Mouse (Mus musculus) forebrain, embryonic 16.5 days (tissue): ENCODE results near the gene Cd101. TPM values are rescaled to one million over a fixed set of nuclear protein-coding genes. Genes with fewer than 3 reads are reported as not detected.

Source experiments
- ATAC-seq: fragments of 200-750 bp; cut with Nextera tagmentation; 2 replicates; pipeline ENCODE4 v1.8.0; 2017; ENCODE audit warnings: mild to moderate bottlenecking, moderate library complexity
- H3K27ac ChIP-seq: fragments of 300-500 bp; sonication (generic); 2 replicates; pipeline ENCODE4 v1.5.1; 2014; ENCODE audit warnings: low read length, control low read depth
- H3K27me3 ChIP-seq: fragments of 300-500 bp; sonication (generic); replicated peaks from 2 replicates; pipeline ENCODE4 v1.6.1; 2014; ENCODE audit warnings: low read length; ENCODE audit not compliant: control insufficient read depth, insufficient read depth
- H3K36me3 ChIP-seq: fragments of 300-500 bp; sonication (generic); 2 replicates; pipeline ENCODE4 v1.6.1; 2014; ENCODE audit not compliant: control insufficient read depth, insufficient read depth
- H3K4me1 ChIP-seq: fragments of 300-500 bp; sonication (generic); replicated peaks from 2 replicates; pipeline ENCODE4 v1.6.1; 2014; ENCODE audit warnings: low read length; ENCODE audit not compliant: control insufficient read depth, insufficient read depth
- H3K4me2 ChIP-seq: fragments of 300-500 bp; sonication (generic); 2 replicates; pipeline ENCODE4 v1.6.1; 2014; ENCODE audit warnings: mild to moderate bottlenecking, low read length, control low read depth
- H3K4me3 ChIP-seq: fragments of 300-500 bp; sonication (generic); replicated peaks from 2 replicates; pipeline ENCODE4 v1.5.1; 2014; ENCODE audit warnings: mild to moderate bottlenecking, low read length, control low read depth
- H3K9ac ChIP-seq: fragments of 300-500 bp; sonication (generic); replicated peaks from 2 replicates; pipeline ENCODE4 v1.6.1; 2014; ENCODE audit warnings: low read depth, low read length, control low read depth
- H3K9me3 ChIP-seq: fragments of 300-500 bp; sonication (generic); 2 replicates; pipeline ENCODE4 v1.6.1; 2016; ENCODE audit warnings: low read length; ENCODE audit not compliant: control insufficient read depth
- WGBS: fragments of 180-500 bp; shearing (Covaris S2); extraction: QIAGEN DNeasy Blood & Tissue Kit; methylation state at CpG from one replicate; pipeline ENCODE4 v1.1.7; 2014; 5-methylcytosine and 5-hydroxymethylcytosine counted together
- polyA plus RNA-seq: library from polyadenylated mRNA; unstranded; fragments of >200 nt; fragmentation: Nextera tagmentation; extraction: Ambion mirVana; gene quantifications from 2 replicates; pipeline ENCODE4 v1.2.1, GENCODE M21; 2015

The Cd101 gene
- polyA plus RNA-seq, 1 experiment from 2014 or later = not detected

GRCm38 (mm10) chr3:100998904-100999340 lies 30.4 kb downstream of the Cd101 start:
- 25% methylated on average over 6 of the region's 6 CpGs for WGBS
- Histone ChIP-seq H3K27ac (no peak overlapping the region), H3K27me3 (no peaks in the 10 kb centered on the region), H3K4me1 (0 out of 2 replicates have a peak, but pooled peaks cover 3% of the 10 kb centered on the region), H3K4me2 (no peak overlapping the region), H3K4me3 (no peak overlapping the region), H3K9ac (no peak overlapping the region), H3K36me3 (no peaks in the 10 kb centered on the region), H3K9me3 (no peaks in the 10 kb centered on the region)
- ATAC-seq = peak; percentile 52; the same call in 1 of the 2 replicates

GRCm38 (mm10) chr3:100997785-100998570 lies 31.4 kb downstream of the Cd101 start:
- Histone ChIP-seq H3K9me3 (no peaks in the 10 kb centered on the region), H3K27ac (no peak overlapping the region), H3K4me2 (no peak overlapping the region), H3K36me3 (no peaks in the 10 kb centered on the region), H3K4me1 (0 out of 2 replicates have a peak, but pooled peaks cover 3% of the 10 kb centered on the region), H3K27me3 (no peaks in the 10 kb centered on the region), H3K9ac (no peak overlapping the region), H3K4me3 (no peak overlapping the region)
- 75% methylated on average over 10 of the region's 10 CpGs for WGBS
- peak; percentile 54; the same call in 1 of the 2 replicates for ATAC-seq

- Histone ChIP-seq H3K4me3 (no peak overlapping the region), H3K4me2 (no peak overlapping the region), H3K36me3 (no peaks in the 10 kb centered on the region), H3K27me3 (no peaks in the 10 kb centered on the region), H3K9me3 (no peaks in the 10 kb centered on the region), H3K4me1 (0 out of 2 replicates have a peak, but pooled peaks cover 5% of the 10 kb centered on the region), H3K9ac (no peak overlapping the region), H3K27ac (no peak overlapping the region)
- no peak for ATAC-seq
- 59% methylated on average over 4 of the region's 4 CpGs for WGBS
Observed at GRCm38 (mm10) chr3:100994252-100994651, 35.1 kb downstream of the Cd101 start.

GRCm38 (mm10) chr3:100993718-100994117 lies 35.6 kb downstream of the Cd101 start:
- Histone ChIP-seq H3K9me3 (no peaks in the 10 kb centered on the region), H3K4me2 (no peak overlapping the region), H3K4me1 (0 out of 2 replicates have a peak, but pooled peaks cover 3% of the 10 kb centered on the region), H3K27ac (no peak overlapping the region), H3K27me3 (no peaks in the 10 kb centered on the region), H3K4me3 (no peak overlapping the region), H3K9ac (no peak overlapping the region), H3K36me3 (no peaks in the 10 kb centered on the region)
- 86% methylated on average over 15 of the region's 15 CpGs for WGBS
- no peak for ATAC-seq

GRCm38 (mm10) chr3:100993158-100993557 lies 36.2 kb downstream of the Cd101 start:
- Histone ChIP-seq H3K4me2 (no peak overlapping the region), H3K4me1 (0 out of 2 replicates have a peak, but pooled peaks cover 3% of the 10 kb centered on the region), H3K4me3 (no peak overlapping the region), H3K36me3 (no peaks in the 10 kb centered on the region), H3K27me3 (no peaks in the 10 kb centered on the region), H3K9ac (no peak overlapping the region), H3K9me3 (no peaks in the 10 kb centered on the region), H3K27ac (no peak overlapping the region)
- ATAC-seq = no peak
- WGBS = 90% methylated on average over 7 of the region's 7 CpGs

GRCm38 (mm10) chr3:100990231-100990630 lies 39.1 kb downstream of the Cd101 start:
- Histone ChIP-seq H3K27ac (no peak overlapping the region), H3K9me3 (no peaks in the 10 kb centered on the region), H3K4me2 (no peak overlapping the region), H3K4me3 (no peak overlapping the region), H3K9ac (no peak overlapping the region), H3K4me1 (0 out of 2 replicates have a peak, but pooled peaks cover 3% of the 10 kb centered on the region), H3K27me3 (no peaks in the 10 kb centered on the region), H3K36me3 (no peaks in the 10 kb centered on the region)
- 20% methylated on average over 1 of the region's 1 CpGs for WGBS
- no peak for ATAC-seq

GRCm38 (mm10) chr3:100989417-100989816 lies 39.9 kb downstream of the Cd101 start:
- 20% methylated on average over 12 of the region's 12 CpGs for WGBS
- no peak; the same call in 1 of the 2 replicates for ATAC-seq
- H3K9ac ChIP-seq = no peak overlapping the region

GRCm38 (mm10) chr3:100979290-100979689 lies 50.1 kb downstream of the Cd101 start:
- Histone ChIP-seq H3K4me1 (0 out of 2 replicates have a peak, but pooled peaks cover 2% of the 10 kb centered on the region), H3K9me3 (no peaks in the 10 kb centered on the region), H3K27ac (no peak overlapping the region), H3K9ac (no peak overlapping the region), H3K4me2 (no peak overlapping the region), H3K4me3 (no peak overlapping the region), H3K36me3 (no peaks in the 10 kb centered on the region), H3K27me3 (no peaks in the 10 kb centered on the region)
- no peak for ATAC-seq
- WGBS = 84% methylated on average over 8 of the region's 8 CpGs

More at GRCm38 (mm10) chr3:100989417-100989816, 39.9 kb downstream of the Cd101 start:
- Histone ChIP-seq H3K4me3 (no peak overlapping the region), H3K27me3 (no peaks in the 10 kb centered on the region), H3K27ac (no peak overlapping the region), H3K36me3 (no peaks in the 10 kb centered on the region), H3K9me3 (no peaks in the 10 kb centered on the region), H3K4me1 (0 out of 2 replicates have a peak, but pooled peaks cover 3% of the 10 kb centered on the region), H3K4me2 (no peak overlapping the region)

GRCm38 (mm10) chr3:100973906-100974305 lies 55.5 kb downstream of the Cd101 start:
- Histone ChIP-seq H3K4me1 (peaks cover 10% of the 10 kb centered on the region), H3K36me3 (no peaks in the 10 kb centered on the region), H3K4me2 (no peak overlapping the region), H3K27me3 (no peaks in the 10 kb centered on the region), H3K9ac (no peak overlapping the region), H3K9me3 (no peaks in the 10 kb centered on the region), H3K27ac (no peak overlapping the region), H3K4me3 (no peak overlapping the region)
- no peak for ATAC-seq
- WGBS = 0% methylated on average over 1 of the region's 1 CpGs
